Mouse (Mus musculus) G1E (cell line): Measurements from ENCODE around the gene Btbd9.

ENCODE experiments used
- CTCF ChIP-seq: IDR thresholded peaks from 2 replicates; pipeline ENCODE4 v1.5.1; 2012; ENCODE audit warnings: low read depth, low read length, inconsistent platforms, mixed read lengths
- TAL1 ChIP-seq: conservative IDR thresholded peaks from 2 replicates; pipeline ENCODE4 v1.6.1; 2012; ENCODE audit warnings: low read depth, low read length, inconsistent platforms, mixed read lengths

- TF ChIP-seq CTCF (no peak), TAL1 (no peak)
Measured at GRCm38 (mm10) chr17:30395261-30395660, 181.0 kb downstream of the Btbd9 start.
